Mouse (Mus musculus): Measurements from ENCODE around the gene Hist2h3b.
"Not testable (repeated sequence)": the region's sequence is repeated elsewhere in the genome, so short reads cannot be mapped to it uniquely, and the experiment has no call there.

Gene Hist2h3b

GRCm38 (mm10) chr3:96268051-96268775, at the start of gene Hist2h3b:
Gene Hist2h3b (plus strand): TSS chr3:96268654.
- peak; percentile 83 to 86 for DNase-seq

- peak in 1 of 2 experiments; percentile 37 for DNase-seq
Measured at GRCm38 (mm10) chr3:96219191-96219641, 49.2 kb upstream of the Hist2h3b start.

GRCm38 (mm10) chr3:96219661-96220130, 48.8 kb upstream of the Hist2h3b start, which contains the start of the genes Bola1 and Hist2h2ab:
Gene Bola1 (minus strand): TSS chr3:96219709.
Gene Hist2h2ab (plus strand): TSS chr3:96219865.
- peak; percentile 71 to 90 for DNase-seq

GRCm38 (mm10) chr3:96220131-96220764, 48.2 kb upstream of the Hist2h3b start:
- DNase-seq, result not testable (repeated sequence)

- DNase-seq, result peak; percentile 94 to 96
Measured at GRCm38 (mm10) chr3:96220765-96221639, 47.5 kb upstream of the Hist2h3b start, which contains the start of the genes Hist2h2ac and Hist2h2be. Gene Hist2h2ac (minus strand): TSS chr3:96220880. Gene Hist2h2be (plus strand): TSS chr3:96221119.

GRCm38 (mm10) chr3:96221640-96222038, 46.8 kb upstream of the Hist2h3b start:
- no peak for DNase-seq

- no peak for DNase-seq
Measured at GRCm38 (mm10) chr3:96222774-96223173, 45.7 kb upstream of the Hist2h3b start.

GRCm38 (mm10) chr3:96225421-96225820, 43.0 kb upstream of the Hist2h3b start:
- no peak for DNase-seq

GRCm38 (mm10) chr3:96226695-96227648, 41.5 kb upstream of the Hist2h3b start:
- DNase-seq, result no peak

- DNase-seq, result no peak
Measured at GRCm38 (mm10) chr3:96228828-96229227, 39.6 kb upstream of the Hist2h3b start.

- no peak for DNase-seq
Measured at GRCm38 (mm10) chr3:96230404-96230803, 38.0 kb upstream of the Hist2h3b start.

GRCm38 (mm10) chr3:96230910-96231757, 37.3 kb upstream of the Hist2h3b start:
- no peak for DNase-seq

GRCm38 (mm10) chr3:96231758-96232120, 36.7 kb upstream of the Hist2h3b start:
- DNase-seq, result no peak

GRCm38 (mm10) chr3:96234914-96235313, 33.5 kb upstream of the Hist2h3b start:
- no peak for DNase-seq

- DNase-seq, result no peak
Measured at GRCm38 (mm10) chr3:96235836-96236235, 32.6 kb upstream of the Hist2h3b start.

GRCm38 (mm10) chr3:96236834-96237334, 31.6 kb upstream of the Hist2h3b start:
- no peak for DNase-seq

GRCm38 (mm10) chr3:96237335-96237903, 31.0 kb upstream of the Hist2h3b start:
- no peak for DNase-seq

GRCm38 (mm10) chr3:96237904-96238511, 30.4 kb upstream of the Hist2h3b start:
- no peak for DNase-seq

- DNase-seq, result peak in 1 of 2 experiments; percentile 40
Measured at GRCm38 (mm10) chr3:96238954-96239793, 29.3 kb upstream of the Hist2h3b start, which contains the start of gene Hist2h3c2. Gene Hist2h3c2 (minus strand): TSS chr3:96239127.

Measured in kidney, adult 8-10 months (tissue).